Mouse (Mus musculus) thymus, adult 2 months (tissue): Measurements from ENCODE around the gene Megf9. TPM values are rescaled to one million over a fixed set of nuclear protein-coding genes. Genes with fewer than 3 reads are reported as not detected.

ENCODE experiments used
- DNase-seq: peaks from one replicate; pipeline ENCODE4 v3.0.0; 2021
- H3K27ac ChIP-seq: fragments of 200-500 bp; 2 replicates; pipeline ENCODE4 v1.5.1; 2012; ENCODE audit warnings: low read length, control low read depth; ENCODE audit not compliant: control insufficient read depth, insufficient read depth
- H3K27me3 ChIP-seq: fragments of 200-500 bp; 2 replicates; pipeline ENCODE4 v1.6.1; 2012; ENCODE audit warnings: mild to moderate bottlenecking, low read length, moderate library complexity, mixed read lengths; ENCODE audit not compliant: control insufficient read depth, insufficient read depth
- H3K36me3 ChIP-seq: fragments of 200-500 bp; 2 replicates; pipeline ENCODE4 v1.6.1; 2012; ENCODE audit warnings: mild to moderate bottlenecking, low read length, moderate library complexity; ENCODE audit not compliant: control insufficient read depth, insufficient read depth
- H3K4me1 ChIP-seq: fragments of 200-500 bp; replicated peaks from 2 replicates; pipeline ENCODE4 v1.6.1; 2012; ENCODE audit warnings: low read length; ENCODE audit not compliant: control insufficient read depth, insufficient read depth
- H3K4me3 ChIP-seq: fragments of 200-500 bp; 2 replicates; pipeline ENCODE4 v1.5.1; 2012; ENCODE audit warnings: mild to moderate bottlenecking, low read length, control low read depth, moderate library complexity; ENCODE audit not compliant: control insufficient read depth, insufficient read depth
- CTCF ChIP-seq: fragments of 200-500 bp; IDR thresholded peaks from 2 replicates; pipeline ENCODE4 v1.5.1; 2012; ENCODE audit warnings: mild to moderate bottlenecking, control low read depth, low read length, moderate library complexity, borderline replicate concordance; ENCODE audit not compliant: control insufficient read depth, poor library complexity, insufficient read depth; ENCODE audit errors: extremely low read depth
- POLR2A ChIP-seq: fragments of 200-500 bp; IDR thresholded peaks from 2 replicates; pipeline ENCODE4 v1.6.1; 2012; ENCODE audit warnings: mild to moderate bottlenecking, low read length, control low read depth, moderate library complexity; ENCODE audit not compliant: control insufficient read depth, poor library complexity, insufficient read depth; ENCODE audit errors: extremely low read depth
- WGBS: fragments of 180-500 bp; shearing (Covaris S2); methylation state at CpG from one replicate; pipeline ENCODE4 v1.1.7; 2018; 5-methylcytosine and 5-hydroxymethylcytosine counted together
- polyA plus RNA-seq: library from polyadenylated mRNA; depleted of rRNA; stranded (reverse); fragments of >200 nt; gene quantifications from 2 replicates; pipeline ENCODE4 v1.2.3, GENCODE M21; 2012

Gene Megf9
- polyA plus RNA-seq, 1 experiment, result 18.4 TPM

DNA sequence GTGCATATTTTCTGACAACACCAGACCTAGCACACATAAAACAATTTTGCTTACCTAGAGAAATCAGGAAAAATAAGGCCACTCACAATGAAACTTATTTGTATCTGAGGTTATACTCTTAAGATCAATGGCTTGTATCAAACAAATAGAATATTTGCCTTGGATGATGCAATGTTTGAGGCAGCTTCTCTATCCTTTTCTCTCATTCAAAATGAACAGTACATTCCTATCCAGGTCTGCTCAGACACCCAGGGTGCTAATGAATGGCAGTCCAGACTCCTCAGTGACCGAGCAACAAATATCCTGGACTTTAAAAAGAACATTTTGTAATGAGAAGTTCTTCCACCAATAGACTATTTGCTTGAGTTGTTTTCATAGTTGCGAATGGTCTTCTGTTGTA, 24.8 kb downstream of the Megf9 start:
- Histone ChIP-seq H3K36me3 (no peaks in the 10 kb centered on the region), H3K27ac (no peak overlapping the region), H3K27me3 (no peaks in the 10 kb centered on the region), H3K4me1 (no peaks in the 10 kb centered on the region), H3K4me3 (no peak overlapping the region)
- TF ChIP-seq CTCF (no peak), POLR2A (no peak)
- DNase-seq, result no peak
- 97% methylated on average over 2 of the region's 2 CpGs for WGBS

DNA sequence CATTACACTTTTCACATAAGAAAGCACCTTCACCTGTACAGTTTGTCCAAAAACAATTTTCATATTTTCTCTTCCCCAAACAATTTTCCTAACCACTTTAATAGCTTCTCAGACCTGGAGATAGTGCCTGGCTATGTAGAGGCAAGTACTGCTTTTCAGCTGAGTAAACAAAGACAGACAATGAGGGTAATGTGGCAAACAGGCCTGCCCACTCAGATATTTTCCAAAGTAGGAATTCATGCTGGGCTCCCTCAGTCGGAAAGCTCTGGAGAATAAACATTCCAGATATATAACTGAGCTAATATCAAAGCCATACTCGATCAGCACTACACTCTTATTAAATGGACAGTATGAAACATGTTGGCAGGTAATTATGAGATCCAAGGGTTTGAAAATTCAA, 25.2 kb downstream of the Megf9 start:
- DNase-seq, result no peak
- Histone ChIP-seq H3K36me3 (no peaks in the 10 kb centered on the region), H3K4me3 (no peak overlapping the region), H3K27me3 (no peaks in the 10 kb centered on the region), H3K4me1 (no peaks in the 10 kb centered on the region), H3K27ac (no peak overlapping the region)
- 80% methylated on average over 2 of the region's 2 CpGs for WGBS
- TF ChIP-seq POLR2A, result no peak
- TF ChIP-seq CTCF, result no peak

DNA sequence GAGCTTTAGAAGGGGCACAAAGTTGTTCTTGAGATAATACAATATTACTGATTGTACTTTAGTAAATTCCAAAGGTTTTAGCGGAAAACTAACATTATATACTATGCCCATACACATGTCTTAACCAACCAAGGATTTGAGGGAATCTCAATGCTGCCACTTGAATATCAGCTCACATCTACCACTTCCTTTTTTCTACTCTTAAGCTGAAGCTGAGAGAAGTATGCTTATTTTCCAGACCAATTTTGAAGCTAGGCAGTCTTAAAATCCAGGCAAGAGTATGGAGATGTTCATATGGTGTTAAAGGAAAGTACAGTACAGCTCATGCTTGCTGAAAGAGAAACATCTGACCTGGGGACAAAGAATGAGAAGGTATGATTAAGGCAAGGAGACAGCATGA, 26.6 kb downstream of the Megf9 start:
- Histone ChIP-seq H3K27me3 (no peaks in the 10 kb centered on the region), H3K36me3 (no peaks in the 10 kb centered on the region), H3K27ac (no peak overlapping the region), H3K4me3 (no peak overlapping the region), H3K4me1 (no peaks in the 10 kb centered on the region)
- WGBS, result 100% methylated on average over 1 of the region's 1 CpGs
- DNase-seq, result no peak
- TF ChIP-seq POLR2A (no peak), CTCF (no peak)

DNA sequence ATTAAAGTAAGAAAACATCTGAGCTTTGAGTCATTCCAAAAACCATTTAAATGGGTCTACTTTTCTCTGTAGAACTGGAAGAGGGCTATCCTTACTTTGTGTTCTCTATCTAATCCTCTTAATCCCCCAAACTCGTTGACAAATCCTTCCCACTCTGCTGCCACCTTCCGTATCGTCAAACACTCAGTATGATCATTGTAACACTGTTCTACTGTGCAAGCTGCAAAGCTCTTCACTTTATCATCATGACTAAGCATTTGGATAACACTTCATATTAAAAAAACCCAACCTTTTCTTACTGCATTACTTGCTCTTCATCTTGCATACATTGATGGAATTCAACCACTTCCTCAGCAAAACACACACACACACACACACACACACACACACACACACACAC, 28.8 kb downstream of the Megf9 start:
- Histone ChIP-seq H3K27ac (no peak overlapping the region), H3K4me3 (no peak overlapping the region), H3K4me1 (no peaks in the 10 kb centered on the region), H3K27me3 (no peaks in the 10 kb centered on the region), H3K36me3 (no peaks in the 10 kb centered on the region)
- no peak for DNase-seq
- TF ChIP-seq CTCF (no peak), POLR2A (no peak)
- 90% methylated on average over 3 of the region's 3 CpGs for whole genome bisulfite sequencing

DNA sequence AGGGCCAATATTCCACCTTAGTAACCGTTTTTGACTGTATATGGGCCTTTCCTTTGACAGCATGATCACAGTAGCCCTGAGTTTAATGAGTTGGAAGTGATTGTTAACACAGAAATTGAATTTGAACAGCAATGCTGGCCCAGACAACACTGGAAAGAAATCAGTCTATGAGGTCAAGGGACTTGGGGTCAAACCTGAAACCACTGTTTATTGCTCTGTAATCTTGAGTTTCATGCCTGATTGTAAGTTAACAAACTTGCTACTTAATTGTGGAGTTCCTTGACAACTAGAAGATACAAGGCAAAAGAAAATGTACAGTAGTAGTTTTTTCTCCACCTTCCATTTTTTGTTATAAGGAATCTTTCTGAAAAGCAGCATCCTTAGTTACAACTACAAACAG, 31.0 kb downstream of the Megf9 start:
- H3K4me3 ChIP-seq, result no peak overlapping the region
- no peak overlapping the region for H3K27ac ChIP-seq
- H3K27me3 ChIP-seq, result no peaks in the 10 kb centered on the region
- TF ChIP-seq POLR2A (no peak), CTCF (no peak)
- H3K36me3 ChIP-seq, result no peaks in the 10 kb centered on the region
- 91% methylated on average over 1 of the region's 1 CpGs for WGBS
- DNase-seq, result no peak
- no peaks in the 10 kb centered on the region for H3K4me1 ChIP-seq

DNA sequence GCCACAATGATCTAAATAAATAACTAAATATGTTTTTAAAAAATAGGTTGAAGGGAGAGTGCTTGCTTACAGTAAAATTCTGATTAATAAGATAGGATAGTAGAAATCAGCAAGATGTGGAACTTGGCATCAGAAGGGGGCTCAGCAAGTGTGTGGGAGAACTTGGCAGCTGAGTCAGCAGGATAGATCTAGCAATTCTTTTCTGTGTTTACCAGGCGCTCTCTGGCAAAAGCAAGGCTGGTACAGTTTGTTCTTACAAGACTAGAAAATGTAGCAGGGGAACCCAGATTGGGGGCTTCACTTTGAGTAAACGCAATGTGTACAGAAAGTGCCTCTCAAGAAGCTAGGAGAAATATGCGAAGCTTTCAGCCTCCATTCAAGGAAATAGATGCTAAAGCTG, 35.5 kb downstream of the Megf9 start:
- Histone ChIP-seq H3K27me3 (no peaks in the 10 kb centered on the region), H3K4me3 (no peak overlapping the region), H3K36me3 (no peaks in the 10 kb centered on the region), H3K27ac (no peak overlapping the region), H3K4me1 (no peaks in the 10 kb centered on the region)
- DNase-seq, result no peak
- 93% methylated on average over 3 of the region's 3 CpGs for WGBS
- TF ChIP-seq CTCF (no peak), POLR2A (no peak)

DNA sequence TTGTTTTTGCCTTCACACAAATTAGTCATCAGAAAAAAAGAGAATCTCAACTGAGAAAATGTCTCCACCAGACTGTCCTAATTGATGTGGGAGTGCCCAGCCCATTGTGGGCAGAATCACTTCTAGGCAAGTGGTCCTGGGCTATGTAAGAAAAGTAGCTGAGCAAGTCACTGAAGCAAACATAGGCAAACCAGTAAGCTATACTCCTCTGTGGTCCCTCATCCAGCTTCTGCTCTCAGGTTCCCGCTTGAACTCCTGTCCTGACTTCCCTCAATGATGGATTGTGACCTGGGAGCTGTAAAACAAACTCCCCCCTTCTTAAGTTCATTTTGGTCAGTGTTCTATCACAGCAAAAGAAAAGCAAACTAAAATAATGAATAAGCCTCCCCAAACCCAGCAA, 37.8 kb downstream of the Megf9 start:
- no peak overlapping the region for H3K27ac ChIP-seq
- 93% methylated on average over 1 of the region's 1 CpGs for WGBS
- no peaks in the 10 kb centered on the region for H3K36me3 ChIP-seq
- no peaks in the 10 kb centered on the region for H3K27me3 ChIP-seq
- H3K4me3 ChIP-seq, result no peak overlapping the region
- H3K4me1 ChIP-seq, result no peaks in the 10 kb centered on the region
- no peak for DNase-seq
- no peak for TF ChIP-seq CTCF
- no peak for TF ChIP-seq POLR2A

DNA sequence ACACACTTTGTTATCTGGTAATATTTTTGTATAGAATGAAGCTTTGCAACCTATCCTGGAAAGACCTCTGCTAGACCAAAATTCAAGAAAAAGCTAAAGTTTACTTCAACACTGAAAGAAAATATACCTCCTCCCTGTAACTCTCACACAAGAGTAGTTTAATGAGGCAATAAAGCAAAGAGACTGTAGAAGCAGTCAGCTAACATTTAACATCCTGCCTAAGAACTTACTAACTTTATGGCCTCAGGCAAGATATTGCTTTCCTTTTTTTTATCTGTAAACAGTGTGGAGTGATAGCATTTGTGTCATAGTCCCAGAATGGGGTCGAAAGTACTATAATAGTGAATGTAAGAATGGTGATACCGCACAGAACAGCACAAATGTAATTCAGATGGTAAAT, 45.0 kb downstream of the Megf9 start:
- Histone ChIP-seq H3K27ac (no peak overlapping the region), H3K4me1 (no peaks in the 10 kb centered on the region), H3K27me3 (no peaks in the 10 kb centered on the region), H3K4me3 (no peak overlapping the region), H3K36me3 (no peaks in the 10 kb centered on the region)
- TF ChIP-seq POLR2A, result no peak
- no peak for TF ChIP-seq CTCF
- WGBS, result 94% methylated on average over 2 of the region's 2 CpGs
- DNase-seq, result no peak
